Mouse (Mus musculus) bone marrow macrophage, adult 2 months (primary cell): ENCODE measurements around the gene Aebp1. TPM values are rescaled to one million over a fixed set of nuclear protein-coding genes. Genes with fewer than 3 reads are reported as not detected.

Source experiments
- H3K27ac ChIP-seq: 2 replicates; pipeline ENCODE4 v1.5.1; 2012; ENCODE audit warnings: low read depth, low read length; ENCODE audit not compliant: insufficient read depth
- H3K4me1 ChIP-seq: 2 replicates; pipeline ENCODE4 v1.6.1; 2012; ENCODE audit warnings: low read length; ENCODE audit not compliant: control insufficient read depth, insufficient read depth
- H3K4me3 ChIP-seq: 2 replicates; pipeline ENCODE4 v1.5.1; 2012; ENCODE audit warnings: mild to moderate bottlenecking, low read length, moderate library complexity; ENCODE audit not compliant: insufficient read depth
- CTCF ChIP-seq: IDR thresholded peaks from 2 replicates; pipeline ENCODE4 v1.5.1; 2012; ENCODE audit warnings: low read depth, mild to moderate bottlenecking, low read length, moderate library complexity
- POLR2A ChIP-seq: IDR thresholded peaks from 2 replicates; pipeline ENCODE4 v1.6.1; 2012; ENCODE audit warnings: mild to moderate bottlenecking, low read depth, low read length, borderline replicate concordance
- polyA plus RNA-seq: library from polyadenylated mRNA; stranded (reverse); fragments of >200 nt; gene quantifications from 2 replicates; pipeline ENCODE4 v1.2.4, GENCODE M21; 2012; ENCODE audit not compliant: missing spikeins, insufficient read depth, insufficient read length

The Aebp1 gene
- 2.8 and 4.8 TPM in 2 replicates for polyA plus RNA-seq

DNA sequence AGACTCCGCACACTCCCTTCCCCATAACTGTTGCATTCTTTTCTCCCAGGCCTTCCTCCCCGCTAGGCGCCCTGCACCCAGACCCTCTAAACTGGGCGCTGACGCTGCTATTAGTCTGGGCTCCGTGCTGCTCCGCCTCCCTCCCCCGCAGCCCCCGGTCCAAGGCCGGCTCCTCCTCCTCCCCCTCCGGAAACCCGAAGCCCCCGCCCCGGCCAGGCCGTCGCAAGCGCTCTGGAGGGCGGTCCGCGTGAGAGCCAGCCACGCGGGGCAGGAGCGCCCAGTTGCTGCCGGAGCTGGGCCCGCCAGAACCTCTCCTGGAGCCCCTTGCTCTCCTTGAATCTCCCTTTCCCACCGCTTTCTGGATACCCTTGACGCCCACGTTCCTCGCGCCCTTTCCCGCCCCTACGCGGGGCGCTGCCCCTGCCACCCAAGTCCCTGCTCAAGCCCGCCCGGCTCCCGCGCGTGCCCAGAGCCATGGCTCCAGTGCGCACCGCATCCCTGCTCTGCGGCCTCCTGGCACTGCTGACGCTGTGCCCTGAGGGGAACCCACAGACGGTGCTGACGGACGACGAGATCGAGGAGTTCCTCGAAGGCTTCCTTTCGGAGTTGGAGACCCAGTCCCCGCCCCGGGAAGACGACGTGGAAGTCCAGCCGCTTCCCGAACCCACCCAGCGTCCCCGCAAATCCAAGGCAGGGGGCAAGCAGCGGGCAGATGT, at the start of gene Aebp1:
Gene Aebp1 (plus strand): TSS at position 270 of the 716 bp plus-strand sequence.
- H3K4me1 ChIP-seq = no peaks in the 10 kb centered on the region
- H3K4me3 ChIP-seq = 0 out of 2 replicates have a peak within 1 kb of the TSS, but pooled peaks have one; percentile 15
- H3K27ac ChIP-seq = no peak within 1 kb of the TSS
- TF ChIP-seq CTCF = no peak
- no peak for TF ChIP-seq POLR2A

DNA sequence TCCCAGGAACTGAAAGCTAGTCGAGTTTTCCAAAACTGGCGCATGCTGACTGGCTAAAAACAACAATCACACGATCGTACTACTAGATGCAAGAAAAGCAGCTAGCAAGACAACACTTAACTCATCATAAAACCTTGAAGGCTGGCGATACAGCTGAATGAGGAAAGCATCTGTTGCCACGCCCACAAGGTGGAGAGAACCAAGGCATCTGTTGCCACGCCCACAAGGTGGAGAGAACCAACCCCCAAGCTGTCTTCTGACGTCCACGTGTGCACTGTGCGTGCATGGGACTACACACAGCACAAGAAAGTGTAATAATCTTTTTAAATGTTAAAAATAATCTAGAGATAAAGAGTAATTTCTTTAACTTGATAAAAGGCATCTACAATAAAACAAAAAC, 48.4 kb upstream of the Aebp1 start:
- Histone ChIP-seq H3K27ac (no peak overlapping the region), H3K4me1 (no peaks in the 10 kb centered on the region), H3K4me3 (no peak overlapping the region)
- TF ChIP-seq POLR2A (no peak), CTCF (no peak)

DNA sequence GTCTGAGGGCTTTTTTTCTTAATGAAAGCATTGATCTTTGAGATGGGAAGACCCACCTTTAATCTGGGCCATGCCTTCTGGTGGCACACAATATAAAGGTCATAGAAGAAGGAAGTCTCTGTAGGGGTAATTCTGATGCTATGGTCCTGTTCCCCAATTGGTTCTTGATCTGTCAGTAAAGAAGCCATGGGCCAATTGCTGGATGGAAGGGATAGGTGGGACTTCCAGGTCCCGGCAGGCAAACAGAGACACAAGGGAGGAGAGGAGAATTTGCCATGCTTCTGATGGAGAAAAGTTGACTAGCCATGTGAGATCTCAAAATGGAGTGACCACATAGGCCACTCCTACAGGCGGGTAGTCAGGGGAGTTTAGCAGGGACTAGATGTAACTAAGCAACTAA, 42.5 kb upstream of the Aebp1 start:
- H3K4me3 ChIP-seq = no peak overlapping the region
- TF ChIP-seq POLR2A = no peak
- no peak for TF ChIP-seq CTCF
- H3K27ac ChIP-seq = no peak overlapping the region
- H3K4me1 ChIP-seq = no peaks in the 10 kb centered on the region

DNA sequence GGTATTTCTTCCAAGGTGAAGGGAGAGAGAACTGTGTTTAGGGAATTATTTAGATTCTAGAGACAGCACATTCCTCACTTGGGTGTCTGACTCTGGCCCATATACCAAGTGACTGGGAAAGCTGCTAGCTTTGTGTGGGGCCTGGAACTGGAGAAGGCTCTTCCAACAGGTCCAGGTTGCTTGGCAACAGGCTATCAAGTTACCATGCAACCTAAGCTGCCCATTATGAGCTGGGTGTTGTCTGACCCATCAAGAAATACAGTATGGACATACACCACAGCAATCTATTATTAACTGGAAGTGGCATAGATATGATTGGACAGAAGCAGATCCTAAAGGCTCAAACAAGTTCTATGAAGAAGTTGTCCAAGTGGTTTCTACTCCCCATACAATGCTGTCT, 36.3 kb upstream of the Aebp1 start:
- Histone ChIP-seq H3K4me1 (0 out of 2 replicates have a peak, but pooled peaks cover 2% of the 10 kb centered on the region), H3K27ac (no peak overlapping the region), H3K4me3 (no peak overlapping the region)
- TF ChIP-seq POLR2A = no peak
- no peak for TF ChIP-seq CTCF

DNA sequence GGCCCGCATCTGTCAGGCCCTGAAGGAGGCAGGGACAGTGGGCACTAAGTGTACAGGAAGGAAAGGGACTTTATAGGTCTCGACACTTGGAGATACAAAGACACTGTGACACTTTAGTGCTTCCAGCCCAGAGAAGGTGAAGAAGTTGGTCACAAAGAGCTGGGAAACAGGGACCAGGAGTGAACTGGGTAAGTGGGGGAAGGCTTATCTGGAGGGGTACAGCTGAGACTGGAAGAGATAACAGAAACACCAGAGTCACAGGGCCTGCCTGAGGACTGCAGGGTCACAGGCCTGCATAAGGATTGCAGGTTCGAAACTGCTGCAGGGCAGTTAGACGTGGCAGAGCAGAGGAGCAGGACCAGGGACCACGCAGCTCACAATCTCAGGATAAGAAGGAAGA, 33.8 kb upstream of the Aebp1 start:
- no peak for TF ChIP-seq CTCF
- no peak for TF ChIP-seq POLR2A
- no peak overlapping the region for H3K4me3 ChIP-seq
- H3K4me1 ChIP-seq = 0 out of 2 replicates have a peak, but pooled peaks cover 2% of the 10 kb centered on the region
- no peak overlapping the region for H3K27ac ChIP-seq

DNA sequence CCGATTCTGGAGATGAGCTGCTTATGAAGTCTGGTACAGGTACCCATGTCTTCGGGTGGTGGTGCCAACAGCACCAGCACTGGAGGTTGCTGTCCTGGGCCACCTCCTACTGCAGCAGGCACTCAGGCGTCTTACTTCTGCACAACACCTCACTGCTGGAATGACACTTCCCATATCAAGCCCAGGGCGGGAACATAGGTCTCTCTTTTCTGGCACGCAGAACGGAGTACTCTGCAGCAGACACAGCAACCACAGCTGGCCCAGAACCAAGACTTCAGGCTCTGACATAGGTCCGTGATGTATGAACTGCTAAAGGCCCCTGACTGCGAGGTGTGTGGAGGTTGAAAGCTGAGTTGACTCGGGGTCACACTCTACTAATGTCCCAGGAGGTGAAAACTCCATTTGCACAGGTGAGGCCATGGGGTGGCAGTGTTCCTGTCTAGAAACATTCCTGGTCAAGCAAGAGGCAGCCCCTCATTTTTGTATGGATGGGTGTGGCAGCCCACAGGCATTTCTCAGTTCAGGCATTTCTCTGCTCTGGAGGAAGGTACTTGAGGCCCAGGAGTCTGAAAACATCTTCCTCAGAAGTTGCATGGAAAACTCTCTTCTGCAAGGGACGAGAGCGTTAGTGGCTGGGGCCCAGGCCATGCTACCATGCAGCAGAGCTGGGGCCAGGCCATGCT, 33.1 kb upstream of the Aebp1 start:
- no peak for TF ChIP-seq CTCF
- no peak for TF ChIP-seq POLR2A
- H3K4me3 ChIP-seq = no peak overlapping the region
- no peak overlapping the region for H3K27ac ChIP-seq
- 0 out of 2 replicates have a peak, but pooled peaks cover 2% of the 10 kb centered on the region for H3K4me1 ChIP-seq

DNA sequence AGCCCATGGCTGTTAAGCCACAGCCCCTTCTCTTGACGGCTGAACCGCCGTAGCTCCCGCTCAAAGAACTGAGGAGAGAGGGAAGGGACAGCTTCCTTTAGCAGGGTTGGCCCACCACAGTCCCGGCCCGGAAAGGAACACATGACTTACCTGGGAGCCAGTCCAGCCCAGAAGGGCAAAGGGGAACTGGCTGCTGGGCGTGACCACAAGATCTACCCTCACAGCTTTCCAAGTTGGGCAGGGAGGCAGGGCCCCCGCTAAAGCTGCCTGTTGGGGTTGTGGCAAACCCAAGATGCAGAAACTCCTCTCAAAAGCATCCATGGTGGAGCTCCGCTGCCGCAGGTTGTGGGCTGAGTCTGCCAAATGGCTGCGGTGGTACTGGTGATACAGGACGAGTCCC, 32.4 kb upstream of the Aebp1 start:
- 0 out of 2 replicates have a peak, but pooled peaks cover 2% of the 10 kb centered on the region for H3K4me1 ChIP-seq
- no peak overlapping the region for H3K27ac ChIP-seq
- TF ChIP-seq CTCF (no peak), POLR2A (no peak)
- H3K4me3 ChIP-seq = no peak overlapping the region

DNA sequence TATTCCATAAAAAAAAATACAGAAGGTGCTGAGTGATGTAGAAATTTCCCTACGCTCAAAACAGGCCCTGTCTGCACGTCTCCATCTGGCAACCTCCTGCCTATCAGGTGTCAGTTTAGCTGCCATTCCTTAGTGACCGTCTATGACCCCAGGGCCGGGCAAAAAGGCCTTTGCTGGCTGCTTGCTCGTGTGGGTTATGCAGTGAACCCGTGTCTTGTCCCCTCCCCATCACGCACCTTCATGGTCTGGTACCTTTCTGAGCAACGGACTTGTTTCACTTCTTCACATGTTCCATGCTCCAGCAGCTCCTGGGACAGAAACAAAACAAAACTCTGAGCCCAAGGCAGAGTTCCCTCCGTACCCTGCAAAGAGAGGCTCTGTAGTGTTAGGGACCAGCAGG, 27.2 kb upstream of the Aebp1 start:
- Histone ChIP-seq H3K27ac (no peak overlapping the region), H3K4me1 (peaks cover 6% of the 10 kb centered on the region; the same call in 1 of the 2 replicates), H3K4me3 (no peak overlapping the region)
- TF ChIP-seq CTCF (no peak), POLR2A (no peak)

DNA sequence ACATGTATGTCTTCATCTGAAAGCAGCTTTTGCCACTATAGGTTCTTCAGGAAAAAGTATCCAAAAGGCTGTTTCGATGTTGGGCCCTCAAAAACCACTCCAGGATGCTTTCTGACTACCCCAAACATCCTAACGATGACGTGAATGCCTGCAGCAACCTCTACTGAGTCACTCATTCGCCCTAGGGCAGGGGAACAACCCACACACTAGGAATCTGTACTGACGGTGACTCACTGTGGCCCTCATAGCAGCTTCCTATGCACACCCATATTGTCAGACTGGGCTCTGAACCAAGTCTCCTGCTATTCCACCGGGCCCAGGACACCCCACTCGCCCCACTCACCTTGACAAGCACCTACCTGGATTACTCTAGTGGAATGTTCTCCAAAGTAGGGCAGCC, 26.7 kb upstream of the Aebp1 start:
- Histone ChIP-seq H3K4me1 (peaks cover 4% of the 10 kb centered on the region; the same call in 1 of the 2 replicates), H3K27ac (no peak overlapping the region), H3K4me3 (no peak overlapping the region)
- no peak for TF ChIP-seq CTCF
- no peak for TF ChIP-seq POLR2A

DNA sequence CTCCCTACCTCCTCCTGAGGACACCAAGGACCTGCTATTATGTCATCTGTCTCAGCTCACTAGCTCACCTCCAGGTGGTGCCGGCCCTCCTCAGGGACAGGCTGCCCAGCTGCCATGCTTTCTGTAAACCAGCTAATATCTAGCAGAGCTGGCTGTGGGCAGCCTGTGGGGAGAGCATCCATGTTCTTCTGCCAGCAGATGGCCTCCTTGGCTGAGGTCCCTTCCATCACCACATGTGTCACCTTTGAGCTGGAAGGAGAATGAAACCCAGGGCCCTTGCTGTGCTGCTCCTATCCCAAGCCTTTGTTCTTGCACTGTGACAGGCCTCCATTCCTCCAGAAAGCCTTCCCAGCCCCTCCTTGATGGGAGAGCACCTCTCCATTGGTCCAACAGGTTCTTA, 25.6 kb upstream of the Aebp1 start:
- H3K4me1 ChIP-seq = peaks cover 4% of the 10 kb centered on the region; the same call in 1 of the 2 replicates
- H3K27ac ChIP-seq = no peak overlapping the region
- H3K4me3 ChIP-seq = no peak overlapping the region
- TF ChIP-seq CTCF = no peak
- no peak for TF ChIP-seq POLR2A
